Mouse (Mus musculus) embryonic facial prominence, embryonic 10.5 days (tissue): ENCODE data around the gene Far2. TPM values are rescaled to one million over a fixed set of nuclear protein-coding genes. Genes with fewer than 3 reads are reported as not detected.

Source experiments
- DNase-seq: peaks from one replicate; pipeline ENCODE4 v3.0.0-alpha.2; 2017; ENCODE audit warnings: low spot score
- H3K27ac ChIP-seq: fragments of 300-500 bp; sonication (generic); replicated peaks from 2 replicates; pipeline ENCODE4 v1.5.1; 2016; ENCODE audit warnings: mild to moderate bottlenecking
- H3K27me3 ChIP-seq: fragments of 300-500 bp; sonication (generic); replicated peaks from 2 replicates; pipeline ENCODE4 v1.6.1; 2016; ENCODE audit warnings: low read depth, mild to moderate bottlenecking; ENCODE audit not compliant: poor library complexity, severe bottlenecking
- H3K36me3 ChIP-seq: fragments of 300-500 bp; sonication (generic); replicated peaks from 2 replicates; pipeline ENCODE4 v1.6.1; 2016; ENCODE audit warnings: mild to moderate bottlenecking, moderate library complexity
- H3K4me1 ChIP-seq: fragments of 300-500 bp; sonication (generic); 2 replicates; pipeline ENCODE4 v1.6.1; 2016
- H3K4me3 ChIP-seq: fragments of 300-500 bp; sonication (generic); 2 replicates; pipeline ENCODE4 v1.5.1; 2016; ENCODE audit warnings: mild to moderate bottlenecking, moderate library complexity
- H3K9me3 ChIP-seq: fragments of 300-500 bp; sonication (generic); 2 replicates; pipeline ENCODE4 v1.6.1; 2016; ENCODE audit warnings: mild to moderate bottlenecking
- WGBS: fragments of 180-500 bp; shearing (Covaris S2); methylation state at CpG from one replicate; pipeline ENCODE4 v1.1.7; 2016; 5-methylcytosine and 5-hydroxymethylcytosine counted together
- polyA plus RNA-seq: library from polyadenylated mRNA; unstranded; fragments of >200 nt; fragmentation: Nextera tagmentation; extraction: Ambion mirVana; gene quantifications from 2 replicates; pipeline ENCODE4 v1.2.1, GENCODE M21; 2016

Gene Far2
- 1.8 and 2.0 TPM in 2 replicates for polyA plus RNA-seq

- no peaks in the 10 kb centered on the region for H3K36me3 ChIP-seq
- peak; percentile 34 for DNase-seq
- H3K4me3 ChIP-seq = peak within 1 kb of the TSS; percentile 59
- peaks cover 34% of the 10 kb centered on the region for H3K27me3 ChIP-seq
- H3K9me3 ChIP-seq = no peaks in the 10 kb centered on the region
- 3% methylated on average over 34 of the region's 34 CpGs for WGBS
- peaks cover 9% of the 10 kb centered on the region for H3K4me1 ChIP-seq
- peak within 1 kb of the TSS; percentile 57 for H3K27ac ChIP-seq
Measured at GRCm38 (mm10) chr6:148046881-148047649, at the start of gene Far2. Far2 (plus strand) TSS chr6:148047259.

- DNase-seq = no peak
- no peak overlapping the region for H3K4me3 ChIP-seq
- no peak overlapping the region for H3K27ac ChIP-seq
- no peaks in the 10 kb centered on the region for H3K4me1 ChIP-seq
- WGBS = 92% methylated on average over 2 of the region's 2 CpGs
- H3K27me3 ChIP-seq = no peaks in the 10 kb centered on the region
- H3K36me3 ChIP-seq = no peaks in the 10 kb centered on the region
- H3K9me3 ChIP-seq = no peaks in the 10 kb centered on the region
Measured at GRCm38 (mm10) chr6:148000483-148000882, 46.6 kb upstream of the Far2 start.

GRCm38 (mm10) chr6:148001071-148001470 lies 46.0 kb upstream of the Far2 start:
- Histone ChIP-seq H3K36me3 (no peaks in the 10 kb centered on the region), H3K27me3 (no peaks in the 10 kb centered on the region), H3K27ac (no peak overlapping the region), H3K9me3 (no peaks in the 10 kb centered on the region), H3K4me1 (no peaks in the 10 kb centered on the region), H3K4me3 (no peak overlapping the region)
- WGBS = 43% methylated on average over 3 of the region's 3 CpGs
- peak; percentile 12 for DNase-seq

DNA sequence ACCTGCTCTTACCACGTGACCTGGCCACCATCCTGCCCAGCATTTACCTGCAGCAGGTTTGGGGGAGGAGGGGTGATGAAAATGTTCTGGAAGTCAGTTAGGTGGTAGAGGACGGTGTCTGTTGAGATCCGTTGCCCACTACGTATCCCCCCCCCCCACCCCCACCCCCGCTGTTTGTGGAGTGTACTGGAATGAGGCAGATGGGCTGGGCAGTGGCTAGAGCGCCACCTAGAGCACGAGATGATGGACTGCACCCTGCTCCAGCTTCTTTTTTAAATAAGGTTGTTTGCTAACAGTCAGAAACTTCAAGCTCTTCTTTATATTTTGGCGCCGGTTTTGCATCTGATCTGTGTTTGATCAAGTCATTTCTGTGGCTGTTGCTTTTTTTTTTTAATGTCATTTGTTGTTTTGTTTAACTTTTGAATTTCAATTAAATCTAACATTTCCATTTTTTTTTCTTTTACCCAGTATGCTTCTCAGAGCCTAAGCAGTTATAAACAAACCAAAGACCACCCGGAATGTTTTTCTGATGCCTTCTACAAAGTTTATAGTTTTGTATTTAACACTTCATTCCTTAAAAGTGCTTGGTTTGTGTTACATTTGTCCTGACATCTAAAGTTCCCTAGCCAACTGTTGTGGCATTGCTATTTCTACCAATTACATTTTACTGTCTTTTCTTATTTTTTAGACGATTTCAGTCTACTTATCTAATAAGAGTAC lies 40.8 kb upstream of the Far2 start:
- no peak for DNase-seq
- no peaks in the 10 kb centered on the region for H3K9me3 ChIP-seq
- H3K36me3 ChIP-seq = no peaks in the 10 kb centered on the region
- H3K4me3 ChIP-seq = no peak overlapping the region
- WGBS = 71% methylated on average over 11 of the region's 11 CpGs
- H3K4me1 ChIP-seq = no peaks in the 10 kb centered on the region
- H3K27ac ChIP-seq = no peak overlapping the region
- H3K27me3 ChIP-seq = no peaks in the 10 kb centered on the region

DNA sequence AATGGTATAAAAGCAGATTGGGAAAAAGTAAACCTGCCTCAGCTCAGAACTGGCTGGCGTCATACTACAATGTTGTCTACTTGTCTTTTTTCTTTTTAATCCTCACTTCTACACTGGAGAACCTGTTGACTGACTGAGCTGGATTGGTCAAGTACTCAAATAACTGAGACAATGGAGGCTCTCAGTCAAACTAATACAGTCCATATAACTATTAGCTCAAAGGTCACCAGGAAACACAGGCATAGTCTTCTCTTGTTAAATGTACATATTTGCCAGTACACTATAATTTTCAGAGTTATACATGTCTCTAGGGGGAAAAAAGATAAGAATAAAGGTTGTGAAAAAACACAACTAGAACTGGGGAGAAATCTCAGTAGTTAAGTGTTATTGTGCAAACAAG lies 6.3 kb upstream of the Far2 start:
- DNase-seq = no peak
- H3K27ac ChIP-seq = no peak overlapping the region
- no peaks in the 10 kb centered on the region for H3K36me3 ChIP-seq
- no peaks in the 10 kb centered on the region for H3K9me3 ChIP-seq
- WGBS = 92% methylated on average over 1 of the region's 1 CpGs
- H3K27me3 ChIP-seq = peaks cover under 1% of the 10 kb centered on the region; the same call in 1 of the 2 replicates
- no peak overlapping the region for H3K4me3 ChIP-seq
- H3K4me1 ChIP-seq = no peaks in the 10 kb centered on the region

DNA sequence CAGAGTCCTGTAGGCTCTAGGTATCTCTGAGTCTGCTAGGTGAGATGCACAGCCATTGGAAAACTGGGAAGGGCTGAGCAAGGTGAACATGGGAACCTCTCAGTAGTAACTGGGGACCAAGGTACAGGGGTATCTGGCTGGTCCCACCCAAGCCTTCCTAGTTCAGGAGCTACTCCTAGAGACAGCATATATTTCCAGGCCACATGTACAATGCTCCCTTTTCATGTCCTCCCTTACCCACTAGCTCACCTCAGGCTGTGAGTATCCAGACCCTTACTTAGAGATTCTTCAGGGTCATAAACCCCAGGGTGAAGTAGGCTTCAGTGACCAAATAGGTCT lies 560 bp downstream of the Far2 start:
- H3K27me3 ChIP-seq = peaks cover 34% of the 10 kb centered on the region
- no peak for DNase-seq
- no peak overlapping the region for H3K27ac ChIP-seq
- H3K4me1 ChIP-seq = peaks cover 9% of the 10 kb centered on the region
- H3K9me3 ChIP-seq = no peaks in the 10 kb centered on the region
- no peaks in the 10 kb centered on the region for H3K36me3 ChIP-seq
- peak overlapping the region; percentile 59 for H3K4me3 ChIP-seq

DNA sequence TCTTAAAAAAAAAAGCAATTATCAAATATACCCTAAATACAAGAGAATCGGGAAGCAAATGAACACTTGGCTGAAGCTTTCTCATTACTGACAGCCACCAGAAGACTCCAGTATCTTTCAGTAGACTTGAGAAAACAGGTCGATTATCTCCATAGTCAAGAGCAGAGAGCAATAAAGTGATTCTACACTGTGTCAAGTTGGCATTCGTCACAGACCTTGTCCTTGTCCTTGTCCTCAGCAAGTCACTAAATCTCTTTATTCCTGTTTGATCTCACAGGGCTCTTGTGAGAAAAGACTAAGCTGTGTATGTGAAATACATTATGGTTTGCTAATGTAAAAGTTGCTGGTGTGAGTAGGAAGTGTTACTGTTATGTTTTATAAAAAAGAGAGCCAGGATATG lies 16.1 kb downstream of the Far2 start:
- H3K9me3 ChIP-seq = no peaks in the 10 kb centered on the region

DNA sequence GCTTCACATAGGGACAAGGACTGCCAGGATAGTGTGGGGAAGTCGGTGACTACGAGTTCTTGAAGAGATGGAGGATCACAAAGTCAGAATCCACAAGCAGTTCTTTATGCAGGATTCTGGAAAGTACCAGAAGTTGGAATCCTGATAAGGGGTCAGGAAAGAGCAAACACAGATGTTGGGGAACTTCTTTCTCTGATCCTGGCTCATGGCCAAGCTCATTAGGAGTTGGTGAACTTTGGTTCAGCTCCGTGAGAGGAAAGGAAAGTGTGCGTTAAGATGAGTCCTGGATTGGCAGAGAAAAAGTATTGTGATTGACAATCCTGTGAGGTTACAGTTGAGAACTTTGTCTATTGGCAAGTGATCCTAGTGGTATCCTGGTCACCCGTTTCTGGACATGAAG lies 19.2 kb downstream of the Far2 start:
- Histone ChIP-seq H3K27me3 (no peaks in the 10 kb centered on the region), H3K36me3 (no peaks in the 10 kb centered on the region), H3K4me3 (no peak overlapping the region), H3K9me3 (no peaks in the 10 kb centered on the region), H3K27ac (no peak overlapping the region), H3K4me1 (no peaks in the 10 kb centered on the region)
- DNase-seq = no peak
- WGBS = 94% methylated on average over 5 of the region's 5 CpGs

More for the DNA sequence above, 16.1 kb downstream of the Far2 start:
- H3K4me1 ChIP-seq = no peaks in the 10 kb centered on the region
- WGBS = 83% methylated on average over 3 of the region's 3 CpGs
- H3K36me3 ChIP-seq = no peaks in the 10 kb centered on the region
- no peak overlapping the region for H3K27ac ChIP-seq
- DNase-seq = no peak
- no peaks in the 10 kb centered on the region for H3K27me3 ChIP-seq
- H3K4me3 ChIP-seq = no peak overlapping the region

GRCm38 (mm10) chr6:148068786-148069185 lies 21.7 kb downstream of the Far2 start:
- Histone ChIP-seq H3K9me3 (no peaks in the 10 kb centered on the region), H3K4me1 (no peaks in the 10 kb centered on the region), H3K27me3 (no peaks in the 10 kb centered on the region), H3K4me3 (no peak overlapping the region), H3K27ac (no peak overlapping the region), H3K36me3 (no peaks in the 10 kb centered on the region)
- DNase-seq = no peak
- 86% methylated on average over 4 of the region's 4 CpGs for WGBS

GRCm38 (mm10) chr6:148073599-148073998 lies 26.5 kb downstream of the Far2 start:
- Histone ChIP-seq H3K27me3 (no peaks in the 10 kb centered on the region), H3K4me1 (no peaks in the 10 kb centered on the region), H3K9me3 (no peaks in the 10 kb centered on the region), H3K36me3 (no peaks in the 10 kb centered on the region), H3K4me3 (no peak overlapping the region), H3K27ac (no peak overlapping the region)
- DNase-seq = no peak
- 81% methylated on average over 3 of the region's 3 CpGs for WGBS

- Histone ChIP-seq H3K36me3 (no peaks in the 10 kb centered on the region), H3K27me3 (no peaks in the 10 kb centered on the region), H3K9me3 (no peaks in the 10 kb centered on the region), H3K27ac (no peak overlapping the region), H3K4me1 (no peaks in the 10 kb centered on the region), H3K4me3 (no peak overlapping the region)
- DNase-seq = no peak
Measured at GRCm38 (mm10) chr6:148074211-148074864, 27.3 kb downstream of the Far2 start.

DNA sequence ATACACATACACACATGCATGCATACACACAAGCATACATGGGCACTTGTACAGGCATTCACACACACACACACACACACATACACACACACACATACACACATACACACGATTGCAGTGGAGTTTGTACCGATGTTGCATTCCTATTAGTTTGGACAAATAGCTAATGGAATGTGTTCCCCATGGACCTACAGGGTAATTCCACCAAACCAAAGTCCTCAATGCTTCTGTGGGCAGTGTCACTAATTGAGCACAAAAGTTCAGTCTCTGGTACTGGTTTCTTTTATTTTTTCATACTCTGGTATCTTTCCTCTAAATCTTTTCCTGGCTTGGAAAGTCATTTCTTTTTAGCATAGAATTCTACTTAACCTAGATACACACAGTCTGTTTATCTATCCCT lies 36.8 kb downstream of the Far2 start:
- whole genome bisulfite sequencing = 90% methylated on average over 2 of the region's 2 CpGs
- H3K4me1 ChIP-seq = no peaks in the 10 kb centered on the region
- no peak overlapping the region for H3K4me3 ChIP-seq
- no peaks in the 10 kb centered on the region for H3K9me3 ChIP-seq
- H3K36me3 ChIP-seq = no peaks in the 10 kb centered on the region
- no peak for DNase-seq
- H3K27me3 ChIP-seq = no peaks in the 10 kb centered on the region
- H3K27ac ChIP-seq = no peak overlapping the region

DNA sequence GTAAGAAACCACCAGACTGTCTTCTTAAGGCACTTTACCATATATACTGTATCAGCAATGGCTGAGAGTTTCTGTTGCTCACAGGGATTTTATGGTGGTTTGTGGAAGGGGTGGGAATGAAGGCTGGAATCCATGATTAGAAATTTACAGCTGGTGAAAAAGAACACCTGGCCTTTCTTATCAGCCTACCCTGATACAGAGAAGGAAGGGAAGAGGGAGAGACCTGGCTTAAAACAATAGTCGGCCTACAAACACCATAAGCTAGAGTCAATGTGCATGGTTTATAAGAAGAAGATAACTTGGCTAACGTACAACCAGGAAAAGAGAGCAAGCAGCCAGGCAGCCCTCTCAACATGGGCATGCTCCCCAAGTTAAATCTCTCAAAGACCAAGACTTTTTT lies 37.3 kb downstream of the Far2 start:
- no peak for DNase-seq
- Histone ChIP-seq H3K4me1 (no peaks in the 10 kb centered on the region), H3K27me3 (no peaks in the 10 kb centered on the region)

More for the DNA sequence above, 37.3 kb downstream of the Far2 start:
- Histone ChIP-seq H3K9me3 (no peaks in the 10 kb centered on the region), H3K36me3 (no peaks in the 10 kb centered on the region), H3K4me3 (no peak overlapping the region), H3K27ac (no peak overlapping the region)
- WGBS = 87% methylated on average over 2 of the region's 2 CpGs
